Mouse (Mus musculus): ENCODE measurements at regions not wholly inside any gene's neighbourhood (a gene's known extent, or its start where the extent isn't known, plus 50 kb on each side); places are given as distances from the start of the nearest gene placed in this dataset.

GRCm38 (mm10) chr8:103400143-103400542 is 614.7 kb upstream of the Cdh11 start:
- TF ChIP-seq CTCF (IDR thresholded peaks at IDR 0.05; ENCODE audit: low read depth, low read length) (no peak), TAL1 (conservative IDR thresholded peaks at IDR 0.05; ENCODE audit: low read depth, low read length) (no peak), GATA1 (IDR thresholded peaks at IDR 0.05; ENCODE audit: borderline replicate concordance, low read length) (no peak)

All from G1E (cell line).